Mouse (Mus musculus): ENCODE data around the gene Rnf186.

Rnf186 gene

GRCm38 (mm10) chr4:139013281-139013680, 46.4 kb downstream of the Rnf186 start:
- DNase-seq (ENCODE audit: low spot score) = no peak

GRCm38 (mm10) chr4:139014793-139015192, 47.9 kb downstream of the Rnf186 start:
- DNase-seq (ENCODE audit: low spot score) = no peak

All from retina, embryonic 14.5 days (tissue).